Mouse (Mus musculus) embryonic facial prominence, embryonic 12.5 days (tissue): Measurements from ENCODE around the gene Fmnl3. TPM values are rescaled to one million over a fixed set of nuclear protein-coding genes. Genes with fewer than 3 reads are reported as not detected.
"Not testable (repeated sequence)": the region's sequence is repeated elsewhere in the genome, so short reads cannot be mapped to it uniquely, and the experiment has no call there.

Experiments
- ATAC-seq: fragments of 200-750 bp; cut with Nextera tagmentation; 2 replicates; pipeline ENCODE4 v1.8.0; 2017; ENCODE audit not compliant: insufficient number of reproducible peaks, insufficient read depth, low FRiP score, low TSS enrichment
- H3K27ac ChIP-seq: fragments of 300-500 bp; sonication (generic); 2 replicates; pipeline ENCODE4 v1.5.1; 2016; ENCODE audit warnings: mild to moderate bottlenecking
- H3K27me3 ChIP-seq: fragments of 300-500 bp; sonication (generic); 2 replicates; pipeline ENCODE4 v1.6.1; 2016; ENCODE audit warnings: mild to moderate bottlenecking, moderate library complexity
- H3K36me3 ChIP-seq: fragments of 300-500 bp; sonication (generic); 2 replicates; pipeline ENCODE4 v1.6.1; 2016; ENCODE audit warnings: mild to moderate bottlenecking
- H3K4me1 ChIP-seq: fragments of 300-500 bp; sonication (generic); 2 replicates; pipeline ENCODE4 v1.6.1; 2016
- H3K4me2 ChIP-seq: fragments of 300-500 bp; sonication (generic); replicated peaks from 2 replicates; pipeline ENCODE4 v1.6.1; 2016; ENCODE audit warnings: mild to moderate bottlenecking, moderate library complexity
- H3K4me3 ChIP-seq: fragments of 300-500 bp; sonication (generic); 2 replicates; pipeline ENCODE4 v1.5.1; 2016; ENCODE audit warnings: mild to moderate bottlenecking
- H3K9ac ChIP-seq: fragments of 300-500 bp; sonication (generic); 2 replicates; pipeline ENCODE4 v1.6.1; 2016; ENCODE audit warnings: mild to moderate bottlenecking, moderate library complexity
- H3K9me3 ChIP-seq: fragments of 300-500 bp; sonication (generic); 2 replicates; pipeline ENCODE4 v1.6.1; 2016; ENCODE audit warnings: mild to moderate bottlenecking, moderate library complexity
- WGBS: fragments of 180-500 bp; shearing (Covaris S2); methylation state at CpG from one replicate; pipeline ENCODE4 v1.1.7; 2016; 5-methylcytosine and 5-hydroxymethylcytosine counted together
- polyA plus RNA-seq: library from polyadenylated mRNA; unstranded; fragments of >200 nt; fragmentation: Nextera tagmentation; extraction: Ambion mirVana; gene quantifications from 2 replicates; pipeline ENCODE4 v1.2.1, GENCODE M21; 2016

The Fmnl3 gene
- polyA plus RNA-seq, 1 experiment from 2014 or later = 37.0 TPM

DNA sequence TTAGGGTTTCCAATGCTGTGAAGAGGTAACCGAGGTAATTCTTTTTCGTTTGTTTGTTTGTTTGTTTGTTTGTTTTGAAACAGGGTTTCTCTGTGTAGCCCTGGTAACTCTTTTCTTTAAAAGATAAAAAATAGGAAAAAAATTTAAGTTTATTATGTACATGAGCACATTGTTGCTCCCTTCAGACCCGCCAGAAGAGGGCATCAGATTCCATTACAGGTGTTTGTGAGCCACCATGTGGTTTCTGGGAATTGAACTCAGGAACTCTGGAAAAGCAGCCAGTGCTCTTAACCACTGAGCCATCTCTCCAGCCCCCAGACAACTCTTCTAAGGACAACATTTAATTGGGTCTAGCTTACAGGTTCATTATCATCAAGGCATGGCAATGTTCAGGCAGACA, 15.8 kb upstream of the Fmnl3 start:
- H3K4me3 ChIP-seq, ATAC-seq, H3K36me3 ChIP-seq, H3K9me3 ChIP-seq, H3K4me2 ChIP-seq, H3K27me3 ChIP-seq, H3K27ac ChIP-seq, H3K9ac ChIP-seq, H3K4me1 ChIP-seq: not testable (repeated sequence)
- WGBS = 66% methylated on average over 3 of the region's 3 CpGs

DNA sequence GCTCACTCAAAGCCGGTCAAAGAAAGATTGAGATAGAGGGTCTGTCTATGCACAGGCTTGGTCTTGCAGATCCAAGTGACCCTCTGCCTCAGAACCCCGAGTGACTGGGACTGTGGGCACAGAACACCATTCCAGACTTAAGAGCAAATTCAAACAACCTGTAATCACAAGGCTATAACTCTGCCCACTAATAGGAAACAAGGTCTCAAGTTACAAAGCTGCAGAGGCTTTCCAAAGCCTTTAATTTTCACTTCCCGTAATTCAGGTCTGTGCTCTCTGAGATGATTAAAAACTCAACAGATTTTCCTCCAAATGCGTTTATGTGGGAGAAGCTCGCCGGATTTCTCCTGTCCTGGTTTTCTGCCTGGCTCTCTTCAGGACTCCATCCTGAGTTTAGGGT, 13.8 kb upstream of the Fmnl3 start:
- Histone ChIP-seq H3K27me3 (no peaks in the 10 kb centered on the region), H3K9me3 (no peaks in the 10 kb centered on the region), H3K4me2 (no peak overlapping the region), H3K4me3 (no peak overlapping the region), H3K9ac (no peak overlapping the region), H3K36me3 (no peaks in the 10 kb centered on the region), H3K27ac (no peak overlapping the region), H3K4me1 (peaks cover 3% of the 10 kb centered on the region; the same call in 1 of the 2 replicates)
- 32% methylated on average over 6 of the region's 6 CpGs for WGBS
- no peak for ATAC-seq

DNA sequence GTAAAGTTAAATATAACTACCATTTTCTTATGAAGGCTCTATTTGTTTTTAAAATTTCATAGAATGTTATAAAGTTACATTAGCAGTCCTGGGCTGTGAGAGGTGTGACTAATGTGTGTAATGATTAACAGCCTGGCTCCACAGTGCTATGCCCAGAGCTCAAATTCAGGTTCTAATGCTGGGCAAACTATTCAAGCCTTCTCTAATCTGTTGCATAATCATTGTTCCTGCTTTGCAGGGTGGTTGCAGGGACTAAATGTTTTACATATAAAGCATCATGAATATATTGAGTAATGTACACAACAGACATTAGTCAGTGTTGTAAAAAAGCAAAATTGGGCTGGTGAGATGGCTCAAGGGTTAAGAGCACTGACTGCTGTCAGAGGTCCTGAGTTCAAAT, 12.6 kb upstream of the Fmnl3 start:
- no peak overlapping the region for H3K4me2 ChIP-seq
- no peak overlapping the region for H3K27ac ChIP-seq
- no peak overlapping the region for H3K4me3 ChIP-seq
- peaks cover 3% of the 10 kb centered on the region; the same call in 1 of the 2 replicates for H3K4me1 ChIP-seq
- no peak overlapping the region for H3K9ac ChIP-seq
- H3K36me3 ChIP-seq = no peaks in the 10 kb centered on the region
- ATAC-seq = no peak
- 0 out of 2 replicates have a peak, but pooled peaks cover 3% of the 10 kb centered on the region for H3K9me3 ChIP-seq
- H3K27me3 ChIP-seq = no peaks in the 10 kb centered on the region

DNA sequence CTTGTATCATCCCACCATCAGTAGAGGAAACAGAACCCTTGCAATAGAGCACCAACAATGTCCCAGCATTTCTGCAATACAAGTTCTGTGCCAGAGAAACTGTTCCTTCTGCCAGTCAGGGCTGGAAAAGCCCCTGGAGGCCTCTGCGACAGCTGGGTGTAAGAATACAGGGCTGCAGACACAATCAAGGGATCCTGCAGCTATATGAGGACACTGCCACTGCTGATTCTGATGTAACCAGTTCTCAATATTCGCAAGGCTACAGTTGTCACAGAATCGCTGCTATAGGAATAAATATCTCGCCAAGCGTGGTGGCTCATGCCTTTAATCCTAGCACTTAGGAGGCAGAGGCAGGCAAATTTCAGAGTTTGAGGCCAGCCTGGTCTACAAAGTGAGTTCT, 6.0 kb upstream of the Fmnl3 start:
- peaks cover 6% of the 10 kb centered on the region; the same call in 1 of the 2 replicates for H3K9me3 ChIP-seq
- no peaks in the 10 kb centered on the region for H3K4me1 ChIP-seq
- no peaks in the 10 kb centered on the region for H3K27me3 ChIP-seq
- ATAC-seq = no peak
- H3K4me3 ChIP-seq = no peak overlapping the region
- no peak overlapping the region for H3K27ac ChIP-seq
- H3K36me3 ChIP-seq = no peaks in the 10 kb centered on the region
- WGBS = 83% methylated on average over 5 of the region's 5 CpGs
- no peak overlapping the region for H3K4me2 ChIP-seq
- H3K9ac ChIP-seq = no peak overlapping the region

DNA sequence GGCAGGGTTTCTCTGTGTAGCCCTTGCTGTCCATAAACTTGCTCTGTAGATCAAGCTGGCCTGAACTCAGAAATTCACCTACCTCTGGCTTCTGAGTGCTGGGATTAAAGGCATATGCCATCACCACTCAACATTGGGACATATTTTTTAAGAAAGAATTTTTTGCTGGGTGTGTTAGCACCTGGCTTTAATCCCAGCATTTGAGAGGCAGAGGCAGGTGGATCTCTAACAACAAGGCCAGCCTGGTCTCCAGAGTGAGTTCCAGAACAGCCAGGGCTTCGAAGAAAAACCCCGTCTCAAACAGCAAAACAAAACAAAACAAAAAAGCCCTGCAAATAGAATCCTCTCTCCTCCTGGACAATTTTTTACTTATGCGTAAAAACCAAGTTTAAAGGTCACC, 5.3 kb upstream of the Fmnl3 start:
- peaks cover 6% of the 10 kb centered on the region; the same call in 1 of the 2 replicates for H3K9me3 ChIP-seq
- no peak overlapping the region for H3K27ac ChIP-seq
- H3K4me3 ChIP-seq = no peak overlapping the region
- WGBS = 86% methylated on average over 3 of the region's 3 CpGs
- no peaks in the 10 kb centered on the region for H3K4me1 ChIP-seq
- no peaks in the 10 kb centered on the region for H3K36me3 ChIP-seq
- H3K27me3 ChIP-seq = no peaks in the 10 kb centered on the region
- H3K9ac ChIP-seq = no peak overlapping the region
- no peak overlapping the region for H3K4me2 ChIP-seq
- ATAC-seq = no peak

DNA sequence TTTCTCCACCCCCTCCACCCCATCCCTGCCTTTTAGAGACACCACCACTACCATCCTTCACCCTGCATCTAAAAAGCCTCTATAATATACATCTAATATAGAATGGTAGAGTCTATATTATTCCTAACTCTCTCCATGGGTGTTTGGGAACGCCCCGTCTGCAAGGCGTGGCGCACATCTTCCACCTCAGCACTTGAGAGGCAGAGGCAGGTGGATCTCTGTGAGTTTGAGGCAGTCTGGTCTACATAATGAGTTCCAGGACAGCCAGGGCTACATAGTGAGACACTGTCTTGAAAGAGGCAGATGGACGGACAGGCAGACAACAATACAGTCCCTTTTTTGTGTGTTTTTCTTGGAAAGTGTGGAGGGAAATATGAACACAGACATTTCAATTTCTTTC, 4.8 kb upstream of the Fmnl3 start:
- H3K27me3 ChIP-seq = no peaks in the 10 kb centered on the region
- H3K4me3 ChIP-seq = no peak overlapping the region
- H3K9me3 ChIP-seq = peaks cover 6% of the 10 kb centered on the region; the same call in 1 of the 2 replicates
- no peak overlapping the region for H3K9ac ChIP-seq
- no peaks in the 10 kb centered on the region for H3K4me1 ChIP-seq
- no peak overlapping the region for H3K4me2 ChIP-seq
- H3K27ac ChIP-seq = no peak overlapping the region
- 87% methylated on average over 5 of the region's 5 CpGs for WGBS
- no peak for ATAC-seq
- no peaks in the 10 kb centered on the region for H3K36me3 ChIP-seq

DNA sequence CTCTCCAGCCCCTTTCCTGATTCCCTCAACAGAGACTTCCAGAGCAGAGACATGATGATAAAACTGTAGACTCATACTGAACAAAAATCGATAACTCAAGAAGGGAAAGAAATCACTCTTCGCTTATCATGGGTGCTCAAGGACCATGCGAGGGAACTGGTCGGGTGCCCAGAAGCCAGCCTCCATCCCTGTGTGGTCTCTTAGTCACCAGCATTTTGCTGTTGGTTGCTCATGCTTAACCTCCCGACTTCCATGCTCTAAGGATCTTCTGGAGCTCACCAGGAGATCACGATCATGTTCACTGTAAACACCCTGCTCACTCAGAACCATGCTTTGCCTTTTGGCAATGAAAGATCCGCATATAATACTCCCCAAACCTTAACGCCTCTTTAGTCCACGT, 2.5 kb upstream of the Fmnl3 start:
- WGBS = 84% methylated on average over 9 of the region's 9 CpGs
- no peak overlapping the region for H3K4me2 ChIP-seq
- no peaks in the 10 kb centered on the region for H3K27me3 ChIP-seq
- H3K4me3 ChIP-seq = no peak overlapping the region
- peaks cover 15% of the 10 kb centered on the region for H3K4me1 ChIP-seq
- no peak for ATAC-seq
- H3K36me3 ChIP-seq = no peaks in the 10 kb centered on the region
- H3K27ac ChIP-seq = no peak overlapping the region
- H3K9me3 ChIP-seq = peaks cover 4% of the 10 kb centered on the region; the same call in 1 of the 2 replicates
- no peak overlapping the region for H3K9ac ChIP-seq

DNA sequence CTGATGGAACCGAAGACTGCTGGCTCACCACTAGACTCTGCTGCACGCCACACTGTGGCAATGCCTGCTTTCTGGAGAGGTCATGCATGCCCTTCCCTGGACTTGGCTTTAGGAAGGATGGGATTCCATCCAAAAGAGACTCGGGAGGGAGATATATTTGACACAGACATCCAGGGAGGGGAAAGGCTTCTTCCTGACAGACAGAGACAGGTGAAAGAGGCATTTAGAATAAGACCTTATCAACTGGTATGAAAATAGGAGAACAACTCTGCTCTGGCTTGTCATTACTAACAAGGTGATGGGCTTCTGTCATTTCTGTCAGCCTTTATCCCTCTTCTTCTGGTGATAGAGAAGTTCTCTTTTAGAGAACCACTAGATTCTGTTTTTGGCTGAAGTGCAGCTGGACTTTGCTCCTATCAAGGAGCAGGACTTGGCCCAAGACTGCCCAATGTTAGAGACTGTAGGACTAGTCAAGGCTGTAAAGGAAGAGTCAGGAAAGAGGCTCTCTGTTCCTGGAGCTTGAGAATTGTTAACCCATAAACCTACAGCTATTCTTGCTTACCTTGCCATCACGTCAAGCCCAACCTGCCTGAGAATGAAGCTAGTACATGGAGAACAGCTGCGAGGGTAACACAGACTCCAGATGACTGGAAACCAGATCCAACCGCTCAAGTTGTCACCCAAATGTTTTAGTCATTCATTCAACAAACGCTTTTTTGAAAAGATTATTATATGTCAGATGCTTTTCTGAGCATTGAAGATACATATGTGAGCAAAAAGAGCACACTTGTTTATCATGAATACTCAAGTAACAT, 1.5 kb upstream of the Fmnl3 start:
- Histone ChIP-seq H3K36me3 (no peaks in the 10 kb centered on the region), H3K27ac (no peak overlapping the region), H3K4me1 (peaks cover 15% of the 10 kb centered on the region), H3K9me3 (no peaks in the 10 kb centered on the region), H3K4me3 (no peak overlapping the region), H3K4me2 (no peak overlapping the region), H3K9ac (no peak overlapping the region), H3K27me3 (no peaks in the 10 kb centered on the region)
- WGBS = 87% methylated on average over 7 of the region's 7 CpGs
- ATAC-seq = no peak

DNA sequence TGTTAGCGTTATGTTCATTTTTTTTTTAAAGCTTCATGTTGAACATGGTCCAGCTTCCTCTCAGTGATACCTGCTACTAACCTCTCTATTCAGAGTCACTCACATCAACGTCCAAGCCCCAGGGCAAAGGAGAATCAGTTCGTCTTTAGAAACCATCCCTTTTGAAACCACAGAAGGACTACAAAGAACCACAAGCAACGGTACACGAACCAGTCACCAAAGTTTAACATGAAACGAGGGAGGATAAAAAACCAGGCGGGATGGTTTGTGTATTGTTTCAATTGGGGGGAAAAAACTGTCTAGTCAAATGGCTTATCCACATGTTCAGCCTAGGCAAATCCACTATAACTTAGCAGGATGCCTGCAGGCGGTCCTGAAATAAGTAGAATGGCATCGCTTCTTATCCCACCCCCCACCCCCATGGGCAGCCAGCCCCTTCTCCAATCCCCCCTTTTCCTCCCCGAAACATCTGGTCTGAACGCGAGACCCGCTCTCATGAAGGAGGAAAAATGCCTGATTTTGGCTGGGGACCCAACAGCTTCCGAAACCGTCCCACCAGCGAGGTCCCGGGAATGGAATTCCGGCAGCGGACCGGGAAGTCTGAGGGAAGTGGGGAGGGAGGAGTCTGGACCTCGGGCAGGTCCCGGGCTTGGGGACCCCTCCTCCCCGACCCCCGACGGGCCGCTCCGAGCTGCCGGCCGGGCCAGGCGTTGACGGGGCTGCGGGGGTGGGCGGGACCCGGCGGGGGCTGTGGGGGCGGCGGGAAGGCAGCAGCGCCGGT, 701 bp downstream of the Fmnl3 start:
- H3K4me3 ChIP-seq = peak overlapping the region; percentile 77
- H3K4me1 ChIP-seq = peaks cover 21% of the 10 kb centered on the region
- peak overlapping the region; percentile 73 for H3K4me2 ChIP-seq
- H3K36me3 ChIP-seq = no peaks in the 10 kb centered on the region
- H3K27ac ChIP-seq = peak overlapping the region; percentile 96
- ATAC-seq = peak; percentile 3
- no peaks in the 10 kb centered on the region for H3K9me3 ChIP-seq
- H3K27me3 ChIP-seq = no peaks in the 10 kb centered on the region
- WGBS = 2% methylated on average over 32 of the region's 39 CpGs
- peak overlapping the region; percentile 89 for H3K9ac ChIP-seq

DNA sequence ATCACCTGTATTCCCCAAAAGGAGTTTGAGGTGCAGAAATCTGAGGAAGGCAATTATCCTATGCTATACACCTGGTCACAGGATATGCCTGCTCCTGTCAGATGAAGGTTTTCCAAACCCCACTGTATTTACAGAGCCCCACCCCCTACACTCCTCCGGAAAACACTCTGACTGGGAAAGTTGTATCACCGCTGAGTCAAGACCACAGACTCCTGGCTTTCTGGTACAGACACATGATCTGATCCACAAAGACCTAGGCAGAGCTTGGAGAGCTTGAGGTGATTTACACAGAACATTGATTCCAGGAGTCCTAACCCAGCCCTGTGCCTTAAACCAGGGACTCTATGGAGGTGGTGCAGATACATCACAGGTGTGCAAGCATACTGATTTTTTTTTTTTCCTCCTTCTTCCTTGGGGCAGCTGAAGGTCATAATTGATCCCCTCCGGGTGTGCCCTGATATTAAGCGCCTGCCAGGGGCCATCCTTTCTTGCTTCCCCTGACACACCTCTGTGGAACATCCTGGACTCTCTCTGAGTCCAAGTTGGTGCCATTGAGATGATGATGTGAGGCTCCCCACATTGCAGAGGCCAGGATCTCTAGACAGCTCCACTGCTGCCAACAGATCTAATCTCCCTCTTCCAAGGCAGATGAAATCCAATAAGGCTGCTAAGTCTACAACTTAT, 1.6 kb downstream of the Fmnl3 start:
- no peaks in the 10 kb centered on the region for H3K27me3 ChIP-seq
- 0 out of 2 replicates have a peak overlapping the region, but pooled peaks have one; percentile 11 for H3K27ac ChIP-seq
- WGBS = 30% methylated on average over 4 of the region's 4 CpGs
- H3K4me3 ChIP-seq = peak overlapping the region; percentile 77
- ATAC-seq = no peak
- peak overlapping the region; percentile 89; the same call in 1 of the 2 replicates for H3K9ac ChIP-seq
- H3K4me2 ChIP-seq = peak overlapping the region; percentile 73
- no peaks in the 10 kb centered on the region for H3K9me3 ChIP-seq
- H3K36me3 ChIP-seq = no peaks in the 10 kb centered on the region
- H3K4me1 ChIP-seq = peaks cover 25% of the 10 kb centered on the region

DNA sequence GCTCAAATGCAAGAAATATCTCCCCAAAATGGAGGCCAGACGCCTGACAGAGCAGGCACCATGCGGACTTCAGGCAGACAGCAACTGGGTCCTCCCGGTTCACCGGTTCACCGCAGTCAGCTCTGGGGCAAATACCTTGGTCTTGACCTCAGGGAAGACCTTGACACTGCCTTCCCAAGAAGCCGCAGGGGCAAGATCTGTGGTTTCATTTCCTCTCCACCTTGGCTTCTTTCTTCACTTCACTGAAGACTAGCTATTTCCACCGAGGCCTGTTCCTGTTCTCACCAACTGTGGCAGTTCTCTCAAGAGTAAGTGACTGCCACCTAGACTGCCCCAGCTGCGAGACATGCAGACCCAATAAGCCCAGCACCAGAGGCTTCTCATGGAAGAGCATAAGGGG, 5.4 kb downstream of the Fmnl3 start:
- Histone ChIP-seq H3K4me1 (peaks cover 25% of the 10 kb centered on the region), H3K9me3 (no peaks in the 10 kb centered on the region), H3K4me2 (no peak overlapping the region), H3K4me3 (no peak overlapping the region), H3K9ac (no peak overlapping the region), H3K27ac (peak overlapping the region; percentile 65; the same call in 1 of the 2 replicates), H3K36me3 (no peaks in the 10 kb centered on the region), H3K27me3 (no peaks in the 10 kb centered on the region)
- WGBS = 49% methylated on average over 8 of the region's 8 CpGs
- ATAC-seq = no peak
